Mouse (Mus musculus) forebrain, embryonic 16.5 days (tissue): ENCODE data around the gene Olfr287. TPM values are rescaled to one million over a fixed set of nuclear protein-coding genes. Genes with fewer than 3 reads are reported as not detected.

Source experiments
- ATAC-seq: fragments of 200-750 bp; cut with Nextera tagmentation; 2 replicates; pipeline ENCODE4 v1.8.0; 2017; ENCODE audit warnings: mild to moderate bottlenecking, moderate library complexity
- H3K27ac ChIP-seq: fragments of 300-500 bp; sonication (generic); 2 replicates; pipeline ENCODE4 v1.5.1; 2014; ENCODE audit warnings: low read length, control low read depth
- H3K27me3 ChIP-seq: fragments of 300-500 bp; sonication (generic); replicated peaks from 2 replicates; pipeline ENCODE4 v1.6.1; 2014; ENCODE audit warnings: low read length; ENCODE audit not compliant: control insufficient read depth, insufficient read depth
- H3K36me3 ChIP-seq: fragments of 300-500 bp; sonication (generic); 2 replicates; pipeline ENCODE4 v1.6.1; 2014; ENCODE audit not compliant: control insufficient read depth, insufficient read depth
- H3K4me1 ChIP-seq: fragments of 300-500 bp; sonication (generic); replicated peaks from 2 replicates; pipeline ENCODE4 v1.6.1; 2014; ENCODE audit warnings: low read length; ENCODE audit not compliant: control insufficient read depth, insufficient read depth
- H3K4me2 ChIP-seq: fragments of 300-500 bp; sonication (generic); 2 replicates; pipeline ENCODE4 v1.6.1; 2014; ENCODE audit warnings: mild to moderate bottlenecking, low read length, control low read depth
- H3K4me3 ChIP-seq: fragments of 300-500 bp; sonication (generic); replicated peaks from 2 replicates; pipeline ENCODE4 v1.5.1; 2014; ENCODE audit warnings: mild to moderate bottlenecking, low read length, control low read depth
- H3K9ac ChIP-seq: fragments of 300-500 bp; sonication (generic); replicated peaks from 2 replicates; pipeline ENCODE4 v1.6.1; 2014; ENCODE audit warnings: low read depth, low read length, control low read depth
- H3K9me3 ChIP-seq: fragments of 300-500 bp; sonication (generic); 2 replicates; pipeline ENCODE4 v1.6.1; 2016; ENCODE audit warnings: low read length; ENCODE audit not compliant: control insufficient read depth
- WGBS: fragments of 180-500 bp; shearing (Covaris S2); extraction: QIAGEN DNeasy Blood & Tissue Kit; methylation state at CpG from one replicate; pipeline ENCODE4 v1.1.7; 2014; 5-methylcytosine and 5-hydroxymethylcytosine counted together
- polyA plus RNA-seq: library from polyadenylated mRNA; unstranded; fragments of >200 nt; fragmentation: Nextera tagmentation; extraction: Ambion mirVana; gene quantifications from 2 replicates; pipeline ENCODE4 v1.2.1, GENCODE M21; 2015

Olfr287 gene
- polyA plus RNA-seq, 1 experiment from 2014 or later = not detected

DNA sequence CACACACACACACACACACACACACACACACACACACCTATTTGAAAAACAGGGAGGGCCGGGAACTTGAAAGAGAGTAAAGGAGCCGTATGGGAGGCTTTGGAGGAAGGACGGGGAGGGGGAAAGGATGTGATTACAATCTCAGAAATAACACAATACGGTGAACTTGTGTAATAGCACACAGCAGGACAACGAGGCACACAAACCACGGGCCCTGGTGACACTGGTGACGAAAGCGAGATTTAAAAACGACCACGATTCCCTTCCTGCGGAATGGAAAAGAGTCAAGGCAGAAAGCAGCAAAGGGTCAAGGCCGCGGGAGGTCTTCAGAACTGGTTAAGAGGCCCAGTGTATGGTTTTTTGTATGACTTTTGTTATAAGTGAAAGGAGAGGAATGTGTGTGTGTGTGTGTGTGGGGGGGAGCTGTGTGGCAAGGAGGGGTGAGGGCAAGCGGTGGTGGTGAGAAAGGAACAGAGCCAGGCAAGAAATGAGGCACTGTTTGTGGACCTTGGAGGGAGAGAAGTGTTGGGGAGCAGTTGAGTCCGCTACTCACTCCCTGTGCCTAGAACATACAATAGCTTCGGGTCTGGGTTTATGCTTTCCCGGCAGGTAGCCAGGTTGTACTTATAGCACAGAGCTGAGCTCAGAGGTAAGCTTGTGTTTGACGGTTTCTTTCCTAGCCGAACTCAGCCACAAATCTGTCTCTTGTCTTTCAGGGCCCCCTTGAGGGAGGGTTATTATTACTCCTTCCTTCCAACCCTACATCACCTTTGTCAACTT lies 59.6 kb downstream of the Olfr287 start:
- Histone ChIP-seq H3K27me3 (no peaks in the 10 kb centered on the region), H3K27ac (no peak overlapping the region), H3K36me3 (no peaks in the 10 kb centered on the region), H3K9me3 (no peaks in the 10 kb centered on the region), H3K4me2 (no peak overlapping the region), H3K4me3 (no peak overlapping the region), H3K9ac (no peak overlapping the region), H3K4me1 (no peaks in the 10 kb centered on the region)
- 53% methylated on average over 19 of the region's 19 CpGs for WGBS
- no peak for ATAC-seq

DNA sequence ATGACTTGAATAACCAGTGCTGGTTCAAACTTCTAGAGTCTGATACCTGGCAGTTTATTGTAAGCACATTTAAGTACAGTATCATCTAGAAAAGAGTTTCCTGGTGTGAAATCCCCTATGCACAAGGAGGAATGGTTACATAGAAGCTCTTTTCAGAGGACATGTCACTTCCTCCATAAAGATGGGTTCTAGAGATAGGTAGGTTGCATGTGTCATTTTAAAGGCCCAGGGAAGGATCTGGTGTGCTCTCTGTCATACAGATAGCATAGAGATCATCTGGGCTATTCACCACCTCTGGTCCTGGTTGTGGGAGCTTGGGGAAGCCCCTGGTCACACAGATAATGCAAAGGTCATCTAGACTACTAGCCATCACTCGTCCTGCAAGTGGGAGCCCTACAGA lies 63.6 kb downstream of the Olfr287 start:
- no peak overlapping the region for H3K4me3 ChIP-seq
- no peaks in the 10 kb centered on the region for H3K27me3 ChIP-seq
- H3K4me2 ChIP-seq = no peak overlapping the region
- H3K4me1 ChIP-seq = no peaks in the 10 kb centered on the region
- no peak for ATAC-seq
- no peak overlapping the region for H3K9ac ChIP-seq
- 86% methylated on average over 1 of the region's 1 CpGs for WGBS
- no peaks in the 10 kb centered on the region for H3K36me3 ChIP-seq
- H3K27ac ChIP-seq = no peak overlapping the region
- H3K9me3 ChIP-seq = no peaks in the 10 kb centered on the region

Other genes with a start within 250 kb of the Olfr287 start
- 16.6 and 35.1 TPM in 2 replicates for gene Col2a1, start 216.4 kb downstream of the Olfr287 start, polyA plus RNA-seq
- 93.3 and 97.0 TPM in 2 replicates for gene Pfkm, start 128.5 kb downstream of the Olfr287 start, polyA plus RNA-seq
- 26.9 and 30.9 TPM in 2 replicates for gene Senp1, start 127.3 kb downstream of the Olfr287 start, polyA plus RNA-seq
- 48.5 and 51.1 TPM in 2 replicates for gene Asb8, start 55.4 kb downstream of the Olfr287 start, polyA plus RNA-seq
- gene Ccdc184, start 53.9 kb downstream of the Olfr287 start, polyA plus RNA-seq = 29.7 and 50.4 TPM in 2 replicates
- not detected in 2 replicates for gene Olfr288, start 25.5 kb downstream of the Olfr287 start, polyA plus RNA-seq
- not detected in 2 replicates for gene Gm44579, start 79 bp downstream of the Olfr287 start, polyA plus RNA-seq
- not detected in 2 replicates for gene Olfr286, start 13.4 kb upstream of the Olfr287 start, polyA plus RNA-seq
- gene H1fnt, start 36.2 kb upstream of the Olfr287 start, polyA plus RNA-seq = not detected in 2 replicates
- gene Zfp641, start 75.1 kb upstream of the Olfr287 start, polyA plus RNA-seq = 3.9 and 5.7 TPM in 2 replicates
- gene Olfr285, start 96.3 kb upstream of the Olfr287 start, polyA plus RNA-seq = not detected in 2 replicates
- gene Olfr284, start 119.9 kb upstream of the Olfr287 start, polyA plus RNA-seq = not detected in 2 replicates
- gene Olfr283, start 159.9 kb upstream of the Olfr287 start, polyA plus RNA-seq = not detected in 2 replicates
- not detected in 2 replicates for gene Olfr282, start 210.2 kb upstream of the Olfr287 start, polyA plus RNA-seq
- gene Olfr281, start 231.5 kb upstream of the Olfr287 start, polyA plus RNA-seq = not detected in 2 replicates
- not detected in 2 replicates for gene OR5BS1P, start 248.8 kb upstream of the Olfr287 start, polyA plus RNA-seq